Mouse (Mus musculus) intestine, embryonic 14.5 days (tissue): ENCODE data around the gene Snrk. TPM values are rescaled to one million over a fixed set of nuclear protein-coding genes. Genes with fewer than 3 reads are reported as not detected.

Experiments used
- ATAC-seq: fragments of 200-750 bp; cut with Nextera tagmentation; replicated peaks from 2 replicates; pipeline ENCODE4 v1.8.0; 2017; ENCODE audit warnings: low read depth, moderate number of reproducible peaks, moderate TSS enrichment, moderate library complexity; ENCODE audit not compliant: low FRiP score, low TSS enrichment
- DNase-seq: peaks from one replicate; pipeline ENCODE4 v3.0.0-alpha.2; 2018; ENCODE audit warnings: low spot score
- H3K27ac ChIP-seq: fragments of 300-500 bp; sonication (generic); 2 replicates; pipeline ENCODE4 v1.5.1; 2014; ENCODE audit warnings: low read depth, mild to moderate bottlenecking, control low read depth
- H3K27me3 ChIP-seq: fragments of 300-500 bp; sonication (generic); replicated peaks from 2 replicates; pipeline ENCODE4 v1.6.1; 2014; ENCODE audit warnings: low read length, control low read depth; ENCODE audit not compliant: control insufficient read depth, insufficient read depth
- H3K36me3 ChIP-seq: fragments of 300-500 bp; sonication (generic); 2 replicates; pipeline ENCODE4 v1.6.1; 2014; ENCODE audit warnings: low read length, control low read depth; ENCODE audit not compliant: control insufficient read depth, insufficient read depth
- H3K4me1 ChIP-seq: fragments of 300-500 bp; sonication (generic); replicated peaks from 2 replicates; pipeline ENCODE4 v1.6.1; 2014; ENCODE audit warnings: low read length, control low read depth, mixed read lengths; ENCODE audit not compliant: control insufficient read depth, insufficient read depth
- H3K4me2 ChIP-seq: fragments of 300-500 bp; sonication (generic); 2 replicates; pipeline ENCODE4 v1.6.1; 2014; ENCODE audit warnings: low read length
- H3K4me3 ChIP-seq: fragments of 300-500 bp; sonication (generic); 2 replicates; pipeline ENCODE4 v1.5.1; 2014; ENCODE audit warnings: low read depth, low read length, control low read depth, mixed read lengths
- H3K9ac ChIP-seq: fragments of 300-500 bp; sonication (generic); 2 replicates; pipeline ENCODE4 v1.6.1; 2014; ENCODE audit warnings: mild to moderate bottlenecking, low read length
- H3K9me3 ChIP-seq: fragments of 300-500 bp; sonication (generic); 2 replicates; pipeline ENCODE4 v1.6.1; 2016; ENCODE audit warnings: low read length, control low read depth; ENCODE audit not compliant: control insufficient read depth
- WGBS: fragments of 180-500 bp; shearing (Covaris S2); extraction: QIAGEN DNeasy Blood & Tissue Kit; methylation state at CpG from one replicate; pipeline ENCODE4 v1.1.7; 2014; 5-methylcytosine and 5-hydroxymethylcytosine counted together
- polyA plus RNA-seq: library from polyadenylated mRNA; unstranded; fragments of >200 nt; fragmentation: Nextera tagmentation; extraction: Ambion mirVana; gene quantifications from 2 replicates; pipeline ENCODE4 v1.2.1, GENCODE M21; 2014

The Snrk gene
- polyA plus RNA-seq, 1 experiment from 2014 or later: 38.3 TPM

DNA sequence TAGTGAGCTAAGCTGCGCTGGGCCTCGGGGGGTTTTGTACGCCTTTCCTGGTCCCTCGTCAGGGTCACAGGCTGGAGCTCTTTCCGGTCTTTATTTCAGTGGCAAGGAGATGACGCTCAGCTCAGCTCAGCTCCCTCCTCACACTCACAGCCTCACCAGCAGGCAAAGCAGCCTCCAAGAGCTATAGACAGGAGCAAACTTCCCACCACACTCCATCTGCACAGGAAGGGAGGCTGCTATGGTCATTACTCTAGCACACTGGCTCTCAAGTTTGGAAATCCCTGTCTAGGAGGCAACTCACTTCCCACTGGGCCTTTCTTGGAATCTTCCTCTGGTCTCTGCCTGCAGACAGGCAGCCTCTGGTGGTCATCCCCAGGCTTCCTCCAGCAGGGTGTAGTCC lies 68.9 kb downstream of the Snrk start:
- Histone ChIP-seq H3K4me2 (no peak overlapping the region), H3K9me3 (no peaks in the 10 kb centered on the region), H3K4me3 (no peak overlapping the region), H3K36me3 (no peaks in the 10 kb centered on the region), H3K4me1 (0 out of 2 replicates have a peak, but pooled peaks cover 6% of the 10 kb centered on the region), H3K27me3 (no peaks in the 10 kb centered on the region), H3K9ac (no peak overlapping the region), H3K27ac (no peak overlapping the region; the same call in 1 of the 2 replicates)
- WGBS: 80% methylated on average over 6 of the region's 6 CpGs
- DNase-seq (no peak), ATAC-seq (no peak)

DNA sequence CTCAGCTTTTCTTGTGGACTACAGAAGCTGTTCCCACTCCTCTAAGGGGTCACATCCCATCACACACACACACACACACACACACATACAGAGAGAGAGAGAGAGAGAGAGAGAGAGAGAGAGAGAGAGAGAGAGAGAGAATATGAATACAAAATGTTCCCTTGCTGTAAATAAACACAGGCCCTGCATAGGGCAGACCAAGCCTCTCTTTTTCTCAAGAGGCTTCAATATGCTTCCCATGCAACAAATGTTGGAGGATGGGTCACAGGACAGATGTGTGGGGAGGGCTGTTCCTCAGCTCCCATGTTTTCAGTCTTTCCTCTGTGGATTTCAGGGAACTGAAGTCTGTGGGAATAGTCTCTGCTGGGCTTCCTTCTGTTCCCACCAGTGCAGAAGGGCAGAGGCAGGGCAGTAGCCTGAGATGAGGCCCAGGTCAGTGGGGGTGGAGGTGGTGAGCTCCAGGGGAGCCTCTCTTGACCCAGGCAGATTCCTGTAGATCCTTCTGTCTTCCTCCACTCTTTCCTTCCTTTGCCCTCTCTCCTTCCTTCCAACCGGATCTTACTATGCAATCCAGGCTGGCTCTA lies 69.7 kb downstream of the Snrk start:
- no peak overlapping the region for H3K4me3 ChIP-seq
- no peaks in the 10 kb centered on the region for H3K36me3 ChIP-seq
- H3K4me1 ChIP-seq: 0 out of 2 replicates have a peak, but pooled peaks cover 6% of the 10 kb centered on the region
- H3K27ac ChIP-seq: no peak overlapping the region
- WGBS: 55% methylated on average over 1 of the region's 1 CpGs
- H3K9me3 ChIP-seq: no peaks in the 10 kb centered on the region
- H3K27me3 ChIP-seq: no peaks in the 10 kb centered on the region
- DNase-seq (no peak), ATAC-seq (no peak)
- H3K9ac ChIP-seq: no peak overlapping the region
- H3K4me2 ChIP-seq: no peak overlapping the region

GRCm38 (mm10) chr9:122187451-122187921 lies 70.4 kb downstream of the Snrk start:
- no peaks in the 10 kb centered on the region for H3K9me3 ChIP-seq
- no peaks in the 10 kb centered on the region for H3K27me3 ChIP-seq
- no peak overlapping the region for H3K4me2 ChIP-seq
- H3K27ac ChIP-seq: no peak overlapping the region
- no peak overlapping the region for H3K4me3 ChIP-seq
- H3K4me1 ChIP-seq: 0 out of 2 replicates have a peak, but pooled peaks cover 6% of the 10 kb centered on the region
- no peak overlapping the region for H3K9ac ChIP-seq
- WGBS: 86% methylated on average over 7 of the region's 7 CpGs
- no peak for ATAC-seq
- no peak for DNase-seq
- H3K36me3 ChIP-seq: no peaks in the 10 kb centered on the region

GRCm38 (mm10) chr9:122188724-122189123 lies 71.7 kb downstream of the Snrk start:
- ATAC-seq (0 out of 2 replicates have a peak, but pooled peaks have one; percentile 21), DNase-seq (no peak)
- H3K9me3 ChIP-seq: no peaks in the 10 kb centered on the region
- H3K27me3 ChIP-seq: no peaks in the 10 kb centered on the region
- H3K27ac ChIP-seq: no peak overlapping the region
- 0 out of 2 replicates have a peak, but pooled peaks cover 6% of the 10 kb centered on the region for H3K4me1 ChIP-seq
- H3K36me3 ChIP-seq: no peaks in the 10 kb centered on the region
- no peak overlapping the region for H3K4me2 ChIP-seq
- H3K4me3 ChIP-seq: no peak overlapping the region
- H3K9ac ChIP-seq: no peak overlapping the region
- 47% methylated on average over 1 of the region's 1 CpGs for WGBS

GRCm38 (mm10) chr9:122193361-122193760 lies 76.3 kb downstream of the Snrk start:
- no peak for ATAC-seq
- Histone ChIP-seq H3K27ac (no peak overlapping the region), H3K4me3 (no peak overlapping the region), H3K9ac (no peak overlapping the region), H3K4me1 (peaks cover 6% of the 10 kb centered on the region; the same call in 1 of the 2 replicates), H3K36me3 (no peaks in the 10 kb centered on the region), H3K27me3 (no peaks in the 10 kb centered on the region), H3K4me2 (no peak overlapping the region), H3K9me3 (no peaks in the 10 kb centered on the region)
- 70% methylated on average over 5 of the region's 5 CpGs for WGBS
- no peak for DNase-seq

GRCm38 (mm10) chr9:122193823-122194222 lies 76.8 kb downstream of the Snrk start:
- Histone ChIP-seq H3K9me3 (no peaks in the 10 kb centered on the region), H3K27me3 (no peaks in the 10 kb centered on the region), H3K36me3 (no peaks in the 10 kb centered on the region), H3K4me3 (no peak overlapping the region), H3K9ac (no peak overlapping the region), H3K4me2 (no peak overlapping the region), H3K27ac (no peak overlapping the region), H3K4me1 (peaks cover 6% of the 10 kb centered on the region; the same call in 1 of the 2 replicates)
- 78% methylated on average over 5 of the region's 5 CpGs for WGBS
- ATAC-seq: no peak
- DNase-seq: no peak

DNA sequence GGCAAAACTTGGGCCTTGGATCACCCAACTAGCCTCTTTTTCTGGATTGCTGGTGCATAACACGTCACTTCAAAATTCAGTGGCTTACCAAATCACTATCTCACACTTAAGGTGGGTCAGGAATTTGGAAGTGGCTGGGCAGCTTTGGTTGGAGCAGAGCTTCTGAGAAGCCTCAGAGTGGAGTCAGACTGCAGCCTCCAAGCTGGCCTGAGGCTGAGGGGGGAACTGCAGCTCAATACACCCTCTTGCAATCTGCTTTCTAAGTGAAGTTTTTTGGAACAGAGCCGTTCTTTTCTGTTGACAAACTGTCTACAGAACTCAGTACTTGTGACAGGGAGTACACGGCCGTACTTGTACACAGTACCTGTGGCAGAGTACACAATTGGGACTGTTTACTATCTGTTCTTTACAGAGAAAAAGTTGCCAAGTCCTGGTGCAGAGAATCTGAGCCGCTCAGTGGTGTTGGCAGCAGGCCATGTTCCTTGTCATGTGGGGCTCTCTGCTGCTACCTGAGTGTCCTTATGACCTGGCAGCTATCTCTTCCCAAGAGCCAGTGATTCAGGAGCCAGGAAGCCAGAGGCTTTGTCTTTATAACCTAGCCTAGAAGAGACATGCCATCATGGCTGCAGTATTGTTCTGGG lies 78.1 kb downstream of the Snrk start:
- DNase-seq: no peak
- no peaks in the 10 kb centered on the region for H3K36me3 ChIP-seq
- H3K4me1 ChIP-seq: peaks cover 6% of the 10 kb centered on the region; the same call in 1 of the 2 replicates
- H3K27ac ChIP-seq: no peak overlapping the region
- no peak overlapping the region for H3K9ac ChIP-seq
- 75% methylated on average over 5 of the region's 5 CpGs for WGBS
- H3K27me3 ChIP-seq: no peaks in the 10 kb centered on the region
- no peaks in the 10 kb centered on the region for H3K9me3 ChIP-seq
- H3K4me3 ChIP-seq: no peak overlapping the region
- H3K4me2 ChIP-seq: no peak overlapping the region
- no peak for ATAC-seq

- Histone ChIP-seq H3K4me2 (no peak overlapping the region), H3K9me3 (no peaks in the 10 kb centered on the region), H3K9ac (no peak overlapping the region), H3K4me3 (no peak overlapping the region), H3K4me1 (peaks cover 6% of the 10 kb centered on the region; the same call in 1 of the 2 replicates), H3K27me3 (no peaks in the 10 kb centered on the region), H3K27ac (no peak overlapping the region), H3K36me3 (no peaks in the 10 kb centered on the region)
- DNase-seq (no peak), ATAC-seq (no peak)
- WGBS: 60% methylated on average over 5 of the region's 5 CpGs
These were observed 80.0 kb downstream of the Snrk start for GRCm38 (mm10) chr9:122197021-122197420.
